Mouse (Mus musculus): ENCODE measurements at regions not wholly inside any gene's neighbourhood (a gene's known extent, or its start where the extent isn't known, plus 50 kb on each side); places are given as distances from the start of the nearest gene placed in this dataset.

GRCm38 (mm10) chr2:138045933-138046642 is 210.3 kb upstream of the Btbd3 start:
- TF ChIP-seq CTCF (IDR thresholded peaks at IDR 0.05; ENCODE audit: borderline replicate concordance, insufficient read depth, low read length) = no peak
- TF ChIP-seq POLR2A (IDR thresholded peaks at IDR 0.05; ENCODE audit: low read depth, low read length) = no peak

Measured in embryonic fibroblast, embryonic 13.5 days (primary cell).